Mouse (Mus musculus) limb, embryonic 14.5 days (tissue): ENCODE results near the gene Dnah9. TPM values are rescaled to one million over a fixed set of nuclear protein-coding genes. Genes with fewer than 3 reads are reported as not detected.
A peak's percentile ranks its signal among the peaks of the same experiment; 100 is the strongest.

Experiments
- ATAC-seq: fragments of 200-750 bp; cut with Nextera tagmentation; 2 replicates; pipeline ENCODE4 v1.8.0; 2017; ENCODE audit warnings: low read depth, moderate number of reproducible peaks, moderate TSS enrichment; ENCODE audit not compliant: low FRiP score
- DNase-seq: peaks from one replicate; pipeline ENCODE4 v3.0.0-alpha.2; 2015; ENCODE audit warnings: low spot score
- H3K27ac ChIP-seq: fragments of 300-500 bp; sonication (generic); replicated peaks from 2 replicates; pipeline ENCODE4 v1.5.1; 2014; ENCODE audit warnings: low read depth, mild to moderate bottlenecking, low read length, moderate library complexity, mixed read lengths
- H3K27me3 ChIP-seq: fragments of 300-500 bp; sonication (generic); 2 replicates; pipeline ENCODE4 v1.6.1; 2014; ENCODE audit warnings: low read length, mixed read lengths; ENCODE audit not compliant: control insufficient read depth, insufficient read depth
- H3K36me3 ChIP-seq: fragments of 300-500 bp; sonication (generic); 2 replicates; pipeline ENCODE4 v1.6.1; 2014; ENCODE audit warnings: mild to moderate bottlenecking, low read length, moderate library complexity, mixed read lengths; ENCODE audit not compliant: control insufficient read depth, insufficient read depth
- H3K4me1 ChIP-seq: fragments of 300-500 bp; sonication (generic); 2 replicates; pipeline ENCODE4 v1.6.1; 2014; ENCODE audit warnings: antibody characterized with exemption, low read length, mixed read lengths; ENCODE audit not compliant: control insufficient read depth, insufficient read depth
- H3K4me2 ChIP-seq: fragments of 300-500 bp; sonication (generic); replicated peaks from 2 replicates; pipeline ENCODE4 v1.6.1; 2014; ENCODE audit warnings: low read depth, mild to moderate bottlenecking, low read length, moderate library complexity; ENCODE audit not compliant: severe bottlenecking
- H3K4me3 ChIP-seq: fragments of 300-500 bp; sonication (generic); replicated peaks from 2 replicates; pipeline ENCODE4 v1.5.1; 2014; ENCODE audit warnings: low read length
- H3K9ac ChIP-seq: fragments of 300-500 bp; sonication (generic); 2 replicates; pipeline ENCODE4 v1.6.1; 2014; ENCODE audit warnings: mild to moderate bottlenecking, low read depth, low read length, moderate library complexity; ENCODE audit not compliant: severe bottlenecking
- H3K9me3 ChIP-seq: fragments of 300-500 bp; sonication (generic); 2 replicates; pipeline ENCODE4 v1.6.1; 2016; ENCODE audit warnings: low read length; ENCODE audit not compliant: control insufficient read depth
- POLR2A ChIP-seq: fragments of 200-500 bp; IDR thresholded peaks from 2 replicates; pipeline ENCODE4 v1.8.0; 2012; ENCODE audit warnings: inconsistent platforms, mild to moderate bottlenecking, moderate library complexity, borderline replicate concordance; ENCODE audit not compliant: insufficient read depth, insufficient read length; ENCODE audit errors: extremely low read depth
- WGBS: fragments of 180-500 bp; shearing (Covaris S2); extraction: QIAGEN DNeasy Blood & Tissue Kit; methylation state at CpG from one replicate; pipeline ENCODE4 v1.1.7; 2014; 5-methylcytosine and 5-hydroxymethylcytosine counted together
- polyA plus RNA-seq, 2 experiments: library from polyadenylated mRNA; depleted of rRNA in 1 of 2; stranded (reverse) in 1 of 2; unstranded in 1 of 2; fragments of >200 nt; fragmentation: Nextera tagmentation in 1 of 2; extraction: Ambion mirVana in 1 of 2; gene quantifications; 2 replicates each; pipeline versions ENCODE4 v1.2.1 to v1.2.3; 2012 to 2014

Dnah9 gene
- polyA plus RNA-seq, 2 experiments = 0.17 to 0.36 TPM

DNA sequence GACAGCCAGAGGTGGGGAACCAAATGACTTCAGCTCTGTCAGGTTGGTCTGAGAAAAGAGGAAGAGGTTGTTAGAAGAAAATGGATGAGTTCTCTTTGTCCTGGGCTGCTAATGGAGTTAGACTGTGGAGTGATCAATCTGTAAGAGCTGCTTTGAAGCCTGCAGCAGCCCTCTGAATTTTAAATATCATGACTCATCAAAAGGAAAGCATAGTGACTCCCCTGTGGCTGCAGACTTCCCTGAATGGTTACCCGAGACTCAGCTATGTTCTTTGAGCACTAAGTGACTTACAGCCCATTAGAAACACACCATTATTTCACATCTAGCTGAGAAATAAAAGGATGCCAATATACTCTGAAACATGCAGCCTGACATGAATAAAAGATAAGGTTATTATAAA lies 240.4 kb downstream of the Dnah9 start:
- WGBS = 38% methylated on average over 1 of the region's 1 CpGs
- ATAC-seq (no peak), DNase-seq (no peak)
- H3K27me3 ChIP-seq = no peaks in the 10 kb centered on the region
- TF ChIP-seq POLR2A = no peak
- no peaks in the 10 kb centered on the region for H3K9me3 ChIP-seq
- no peak overlapping the region for H3K27ac ChIP-seq
- H3K36me3 ChIP-seq = no peaks in the 10 kb centered on the region
- no peak overlapping the region for H3K4me3 ChIP-seq
- H3K4me2 ChIP-seq = no peak overlapping the region
- H3K9ac ChIP-seq = no peak overlapping the region
- no peaks in the 10 kb centered on the region for H3K4me1 ChIP-seq

DNA sequence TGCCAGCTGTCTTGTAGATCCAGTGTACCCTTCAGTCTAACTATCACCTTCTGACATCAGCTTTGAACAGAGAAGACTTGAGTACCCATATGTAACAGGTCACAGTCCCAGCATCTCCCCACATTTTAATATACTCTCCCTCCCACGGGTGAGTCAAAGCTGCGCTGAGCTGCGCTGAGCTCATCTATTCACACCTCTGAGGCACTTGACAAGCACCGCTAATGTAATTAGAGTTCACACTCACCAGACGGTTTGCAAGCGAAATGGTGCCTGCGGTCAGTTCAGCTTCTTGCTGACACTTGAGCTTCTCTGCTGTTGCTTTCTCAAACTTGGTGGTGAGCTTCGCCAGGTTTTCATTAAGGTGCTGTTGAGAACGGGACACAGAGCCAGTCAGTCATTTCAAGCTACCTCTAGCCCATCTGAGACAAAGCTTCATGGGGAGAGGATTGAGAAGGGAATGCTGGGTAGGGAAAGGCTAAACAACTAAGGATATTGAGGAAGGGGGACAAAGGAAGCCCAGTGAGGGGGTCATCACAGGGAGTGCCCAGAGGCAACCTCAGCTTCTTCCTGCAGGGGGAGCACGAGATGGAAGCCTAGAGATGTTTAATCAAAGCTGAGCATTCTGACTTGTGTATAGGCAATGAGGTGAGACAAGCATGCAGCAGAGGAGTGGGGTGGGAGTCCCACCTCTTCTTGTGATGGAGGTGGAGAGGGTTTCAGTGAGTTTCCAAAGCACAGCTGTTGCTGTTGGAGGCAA lies 249.7 kb downstream of the Dnah9 start:
- Histone ChIP-seq H3K4me2 (no peak overlapping the region), H3K27ac (no peak overlapping the region), H3K36me3 (no peaks in the 10 kb centered on the region), H3K9me3 (no peaks in the 10 kb centered on the region), H3K4me1 (no peaks in the 10 kb centered on the region), H3K27me3 (no peaks in the 10 kb centered on the region), H3K9ac (no peak overlapping the region), H3K4me3 (no peak overlapping the region)
- WGBS = 60% methylated on average over 10 of the region's 10 CpGs
- no peak for TF ChIP-seq POLR2A
- no peak for ATAC-seq
- DNase-seq = no peak

DNA sequence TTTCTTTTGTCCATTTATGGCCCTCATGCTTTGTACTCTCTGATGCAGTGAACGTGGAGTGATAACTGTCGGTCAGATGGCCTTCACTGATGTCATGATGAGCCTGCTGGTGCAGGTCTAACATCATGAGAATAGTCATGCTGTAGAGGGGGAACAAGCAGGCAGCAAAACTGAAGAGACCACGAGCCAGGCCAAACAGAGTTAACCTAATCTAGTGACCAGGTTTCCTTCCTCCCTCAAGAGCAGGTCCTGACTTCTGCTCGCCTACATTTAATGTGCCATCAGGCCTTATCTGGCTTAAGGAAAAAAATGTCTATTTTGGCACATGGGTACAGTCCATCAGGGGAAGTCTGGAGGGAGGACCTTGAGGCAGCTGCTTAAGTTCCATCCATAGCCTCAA lies 259.2 kb downstream of the Dnah9 start:
- ATAC-seq = no peak
- 83% methylated on average over 4 of the region's 4 CpGs for WGBS

DNA sequence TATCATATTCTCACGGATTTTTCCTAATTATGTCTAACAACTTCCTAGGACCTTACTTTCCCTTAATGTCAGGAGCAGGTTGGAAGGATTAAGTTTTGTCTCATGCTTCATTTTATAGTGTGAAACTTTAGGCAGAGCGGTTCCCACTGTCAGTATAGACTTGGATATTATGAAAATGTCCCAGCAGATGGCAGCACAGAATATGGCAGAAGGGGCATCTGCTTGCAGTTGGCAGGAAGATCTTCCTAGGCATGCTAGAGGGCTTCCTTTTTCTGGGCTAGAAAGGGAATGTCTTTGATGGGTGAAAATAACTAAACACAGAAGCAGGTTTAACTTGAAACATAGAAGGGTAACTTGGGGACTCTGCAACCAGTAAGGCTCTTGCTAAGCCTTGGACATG lies 262.9 kb downstream of the Dnah9 start:
- H3K4me2 ChIP-seq = no peak overlapping the region
- no peak overlapping the region for H3K4me3 ChIP-seq
- H3K27me3 ChIP-seq = no peaks in the 10 kb centered on the region
- H3K9ac ChIP-seq = no peak overlapping the region
- TF ChIP-seq POLR2A = no peak
- no peaks in the 10 kb centered on the region for H3K4me1 ChIP-seq
- DNase-seq (peak; percentile 7), ATAC-seq (no peak)
- H3K27ac ChIP-seq = no peak overlapping the region
- H3K9me3 ChIP-seq = no peaks in the 10 kb centered on the region
- H3K36me3 ChIP-seq = no peaks in the 10 kb centered on the region
- WGBS = 66% methylated on average over 2 of the region's 2 CpGs

More for the DNA sequence above, 259.2 kb downstream of the Dnah9 start:
- H3K27ac ChIP-seq = no peak overlapping the region
- no peaks in the 10 kb centered on the region for H3K36me3 ChIP-seq
- no peak overlapping the region for H3K4me3 ChIP-seq
- H3K27me3 ChIP-seq = no peaks in the 10 kb centered on the region
- H3K9me3 ChIP-seq = no peaks in the 10 kb centered on the region
- no peak overlapping the region for H3K4me2 ChIP-seq
- no peak for TF ChIP-seq POLR2A
- no peak for DNase-seq
- H3K9ac ChIP-seq = no peak overlapping the region
- H3K4me1 ChIP-seq = no peaks in the 10 kb centered on the region

DNA sequence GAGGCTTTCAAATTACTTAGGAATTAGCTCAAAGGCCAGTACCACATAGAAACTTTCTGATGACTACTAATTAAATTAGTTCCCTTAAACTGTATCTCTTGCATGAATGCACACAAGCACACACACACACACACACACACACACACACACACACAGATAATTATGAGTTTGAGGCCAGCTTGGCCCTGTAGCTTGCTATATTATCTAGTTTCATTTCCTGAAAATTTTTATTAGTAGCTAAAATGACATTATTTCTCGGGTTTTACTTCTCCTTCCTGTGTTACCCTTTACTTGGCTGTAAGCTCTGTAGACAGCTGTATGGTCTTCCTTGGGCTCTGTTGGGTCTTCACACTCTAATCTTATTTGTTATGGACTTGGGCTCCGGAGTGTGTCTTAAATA lies 264.4 kb downstream of the Dnah9 start:
- ATAC-seq (no peak), DNase-seq (no peak)
- Histone ChIP-seq H3K9me3 (no peaks in the 10 kb centered on the region), H3K4me2 (no peak overlapping the region), H3K4me3 (no peak overlapping the region), H3K4me1 (no peaks in the 10 kb centered on the region), H3K27me3 (no peaks in the 10 kb centered on the region), H3K27ac (no peak overlapping the region), H3K36me3 (no peaks in the 10 kb centered on the region), H3K9ac (no peak overlapping the region)
- 63% methylated on average over 2 of the region's 2 CpGs for WGBS
- no peak for TF ChIP-seq POLR2A
